Mouse (Mus musculus) adrenal gland, adult (tissue): ENCODE data around the gene Rora.

ENCODE experiments used
- DNase-seq, 2 experiments: peaks; one replicate each; pipeline ENCODE4 v3.0.0; 2022 to 2023; ENCODE audit warnings: low spot score in 1 of 2; ENCODE audit not compliant: inconsistent age in 2 of 2

The Rora gene

DNA sequence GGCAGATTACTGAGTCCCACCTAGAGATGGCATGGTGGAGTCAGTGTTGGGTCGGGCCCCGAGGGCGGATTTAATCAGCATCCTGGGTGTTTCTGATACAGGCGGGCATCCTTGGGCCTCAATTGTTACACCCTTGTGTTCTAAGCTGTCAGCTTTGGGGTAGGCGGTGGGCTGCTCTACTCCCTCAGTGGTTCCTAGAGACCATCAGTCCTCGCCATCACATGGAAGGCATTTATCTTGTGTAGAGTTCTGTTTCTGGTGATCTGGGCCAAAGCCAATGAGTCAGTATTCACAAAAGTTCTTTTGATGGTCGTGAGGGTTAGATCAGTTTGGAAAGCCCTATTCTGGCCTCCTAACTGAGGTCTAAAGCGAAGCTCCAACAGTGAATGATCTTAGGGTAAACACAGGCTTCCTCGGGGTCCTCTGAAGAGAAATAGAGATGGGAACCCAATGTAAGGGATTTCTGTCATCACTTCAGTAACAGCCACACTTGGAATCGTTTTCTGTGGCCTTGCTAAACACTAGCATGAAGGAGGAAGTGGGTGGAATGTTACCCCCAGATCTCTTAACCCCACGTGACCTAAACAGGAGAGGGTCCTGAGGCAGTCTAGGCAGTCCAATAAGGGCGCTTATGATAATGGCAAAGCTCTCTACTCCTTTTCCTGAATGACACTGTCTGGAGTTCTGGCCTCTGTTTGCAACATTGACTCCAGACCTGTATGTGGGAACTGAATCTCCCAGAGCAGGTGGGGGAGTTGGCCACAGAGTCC is 645.2 kb downstream of the Rora start:
- DNase-seq, result peak in 1 of 2 experiments; percentile 81

- peak in 1 of 2 experiments; percentile 86 for DNase-seq
Observed at GRCm38 (mm10) chr9:69299484-69299883, 645.9 kb downstream of the Rora start.

DNA sequence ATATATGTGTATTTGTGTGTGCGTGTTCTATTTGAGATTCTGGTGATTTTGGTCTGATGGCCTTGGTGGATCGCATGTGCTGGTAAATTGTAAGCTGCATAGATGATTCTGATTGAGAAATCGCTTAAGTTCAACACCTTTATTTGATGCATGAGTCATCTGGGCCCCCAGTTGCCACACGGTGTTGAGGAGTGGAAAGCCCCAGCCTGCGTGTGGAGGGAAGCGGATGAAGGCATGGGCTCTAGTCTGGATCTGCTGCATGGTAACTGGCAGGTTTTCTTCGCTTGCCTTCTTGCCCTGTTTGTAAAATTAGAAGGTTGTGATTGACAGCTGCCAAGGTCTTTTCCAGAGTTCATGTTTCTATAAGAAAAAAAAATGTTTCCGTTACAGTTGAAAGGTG is 646.7 kb downstream of the Rora start:
- peak in 1 of 2 experiments; percentile 50 for DNase-seq

DNA sequence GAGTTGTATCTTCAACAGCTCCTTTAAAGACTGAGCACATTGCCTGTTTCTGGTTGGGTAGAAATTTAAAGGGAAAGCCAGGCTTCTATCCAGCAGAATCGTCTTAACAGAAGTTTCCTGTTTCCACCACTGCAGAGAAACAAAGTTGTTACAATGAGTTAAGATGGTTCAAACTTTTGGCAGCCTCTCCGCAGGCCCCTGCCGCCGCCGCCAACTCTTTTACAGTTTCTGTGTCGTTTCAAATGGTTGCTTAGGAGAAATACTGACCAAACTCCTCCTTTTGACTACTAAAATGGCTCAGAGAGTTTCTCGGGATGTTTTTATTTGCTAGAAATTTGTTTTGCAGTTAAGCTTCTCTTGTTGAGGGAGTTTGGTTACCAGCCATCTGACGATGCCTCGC is 647.9 kb downstream of the Rora start:
- peak in 1 of 2 experiments; percentile 65 for DNase-seq

GRCm38 (mm10) chr9:69301955-69302354 is 648.4 kb downstream of the Rora start:
- peak in 1 of 2 experiments; percentile 24 for DNase-seq

DNA sequence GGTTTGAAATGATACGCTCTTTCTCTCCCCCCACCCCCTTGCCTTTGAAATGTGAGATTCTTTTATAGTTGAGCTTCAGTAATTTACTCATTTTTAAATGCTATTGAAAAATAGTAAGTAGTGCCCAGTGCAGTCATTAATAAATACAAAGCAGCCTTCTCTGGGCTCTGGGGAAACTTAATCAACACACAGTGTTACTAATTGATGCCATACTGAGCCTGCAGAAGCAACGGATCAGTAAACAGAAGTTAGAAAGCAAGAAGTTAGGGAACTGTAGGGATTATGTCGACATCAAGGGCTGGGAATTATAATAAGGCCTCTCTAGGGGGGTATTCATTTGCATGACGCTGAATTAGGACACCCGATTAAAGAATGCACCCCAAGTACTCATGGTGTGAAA is 649.3 kb downstream of the Rora start:
- peak in 1 of 2 experiments; percentile 40 for DNase-seq

- DNase-seq, result peak in 1 of 2 experiments; percentile 57
Observed at GRCm38 (mm10) chr9:69303346-69303944, 649.9 kb downstream of the Rora start.

DNA sequence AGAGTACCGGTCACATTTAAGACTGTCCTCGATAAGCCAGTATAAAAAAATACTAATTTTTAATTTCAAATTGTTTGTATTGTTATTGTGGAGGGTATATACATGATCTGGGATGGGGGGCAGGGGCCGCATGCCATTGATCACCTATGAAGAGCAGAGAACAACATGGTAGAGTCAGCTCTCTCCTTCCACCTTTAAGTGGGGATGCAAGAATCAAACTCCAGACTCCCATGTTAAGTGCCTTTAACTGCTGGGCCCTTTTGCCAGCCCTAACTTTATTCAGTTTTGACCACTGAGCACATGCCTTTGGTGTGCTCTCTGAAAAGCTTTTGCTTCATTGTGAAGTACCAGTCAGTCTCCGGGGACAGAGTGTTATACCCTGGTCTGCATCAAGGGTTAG is 650.4 kb downstream of the Rora start:
- DNase-seq, result no peak

DNA sequence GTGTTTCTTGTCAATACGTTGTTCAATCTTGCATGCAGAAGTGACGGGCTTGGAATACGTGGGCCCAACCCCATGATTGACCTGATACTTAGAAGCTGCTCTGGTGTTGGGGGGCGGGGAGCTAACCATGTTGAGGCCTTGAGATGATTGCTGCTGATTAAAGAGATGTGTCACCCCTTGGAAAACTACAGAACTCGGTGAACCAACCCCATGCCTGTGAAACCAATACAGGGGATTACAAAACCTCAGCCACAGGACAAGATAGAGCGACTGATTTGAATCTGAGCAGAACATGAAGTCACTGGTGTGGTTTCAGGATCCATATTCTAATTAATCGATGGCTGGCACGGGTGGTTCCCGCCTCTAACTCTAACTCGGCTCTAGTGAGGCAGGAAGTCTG is 650.9 kb downstream of the Rora start:
- peak; percentile 84 to 94 for DNase-seq

GRCm38 (mm10) chr9:69304991-69305390 is 651.4 kb downstream of the Rora start:
- DNase-seq, result peak in 1 of 2 experiments; percentile 74

DNA sequence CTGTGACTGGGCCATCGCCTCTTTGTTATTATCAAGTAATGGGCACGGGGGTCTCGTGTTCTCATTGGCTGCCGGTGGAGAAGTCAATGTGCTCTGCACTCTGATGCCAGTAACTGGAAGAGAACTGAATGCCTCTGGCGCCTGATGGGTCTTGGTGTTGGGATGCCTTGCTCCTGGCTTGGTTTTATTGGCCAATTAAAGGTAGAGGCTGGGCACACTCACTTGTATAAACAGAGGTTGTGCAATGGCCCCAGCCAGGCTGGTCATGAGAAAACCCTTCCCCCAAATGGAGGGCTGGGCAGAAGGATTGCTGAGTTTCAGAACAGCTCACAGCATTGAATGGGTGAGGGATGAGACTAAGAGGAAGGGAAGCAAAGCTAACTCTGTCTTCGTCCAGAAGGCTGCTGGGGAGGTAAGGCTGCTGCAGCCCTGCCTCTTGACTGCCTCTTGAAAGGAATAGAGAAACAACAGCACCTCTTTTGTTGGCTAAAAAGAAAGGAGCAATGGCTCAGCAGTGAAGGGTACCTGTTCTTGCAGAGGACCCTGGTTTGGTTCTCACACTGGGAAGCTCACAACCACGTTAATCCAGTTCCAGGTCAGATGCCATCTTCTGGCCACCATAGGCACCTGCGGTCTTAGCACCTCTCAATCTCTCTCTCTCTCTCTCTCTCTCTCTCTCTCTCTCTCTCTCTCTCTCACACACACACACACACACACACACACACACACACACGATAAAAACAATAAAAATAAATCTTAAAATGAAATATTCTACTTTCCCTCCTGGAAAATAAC is 653.3 kb downstream of the Rora start:
- DNase-seq, result peak in 1 of 2 experiments; percentile 77

DNA sequence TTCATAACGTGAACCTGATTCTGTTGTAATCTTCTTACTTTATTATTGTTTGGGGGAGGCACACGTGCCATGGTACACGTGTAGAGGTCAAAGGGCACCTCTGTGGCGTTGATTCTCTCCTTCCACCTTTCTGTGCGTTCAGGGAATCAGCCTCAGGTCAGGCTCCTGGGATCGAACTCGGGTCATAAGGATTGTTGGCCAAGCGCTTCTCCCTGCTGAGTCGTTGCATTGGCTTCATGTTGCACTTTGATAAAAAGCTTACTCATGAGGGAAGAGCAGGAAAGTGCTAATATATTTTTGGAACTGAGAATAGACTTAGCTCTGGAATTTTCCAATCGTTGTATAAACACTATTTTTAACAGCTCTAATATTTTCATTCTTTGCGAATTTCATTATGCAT is 654.4 kb downstream of the Rora start:
- peak in 1 of 2 experiments; percentile 35 for DNase-seq

DNA sequence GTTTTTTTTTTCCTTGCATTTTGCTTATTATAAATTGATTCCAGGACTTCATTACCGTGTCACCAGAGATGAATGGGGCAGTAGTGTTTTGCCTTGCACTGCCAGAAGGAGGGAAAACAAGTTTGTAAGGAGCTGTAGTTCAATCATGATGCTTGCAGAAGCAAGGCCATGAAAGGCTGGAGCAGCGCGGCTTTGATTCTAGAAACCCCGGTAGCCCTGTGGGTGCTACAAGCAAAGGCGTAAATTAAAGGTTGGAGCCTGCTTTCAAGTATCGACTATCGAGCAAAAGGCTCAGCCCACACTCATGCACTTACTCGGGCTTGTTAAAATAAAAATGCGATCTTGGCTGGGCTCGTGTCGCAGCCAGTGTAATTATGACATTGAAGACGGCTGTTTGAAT is 656.9 kb downstream of the Rora start:
- DNase-seq, result peak in 1 of 2 experiments; percentile 62

GRCm38 (mm10) chr9:69313297-69313696 is 659.7 kb downstream of the Rora start:
- DNase-seq, result no peak

DNA sequence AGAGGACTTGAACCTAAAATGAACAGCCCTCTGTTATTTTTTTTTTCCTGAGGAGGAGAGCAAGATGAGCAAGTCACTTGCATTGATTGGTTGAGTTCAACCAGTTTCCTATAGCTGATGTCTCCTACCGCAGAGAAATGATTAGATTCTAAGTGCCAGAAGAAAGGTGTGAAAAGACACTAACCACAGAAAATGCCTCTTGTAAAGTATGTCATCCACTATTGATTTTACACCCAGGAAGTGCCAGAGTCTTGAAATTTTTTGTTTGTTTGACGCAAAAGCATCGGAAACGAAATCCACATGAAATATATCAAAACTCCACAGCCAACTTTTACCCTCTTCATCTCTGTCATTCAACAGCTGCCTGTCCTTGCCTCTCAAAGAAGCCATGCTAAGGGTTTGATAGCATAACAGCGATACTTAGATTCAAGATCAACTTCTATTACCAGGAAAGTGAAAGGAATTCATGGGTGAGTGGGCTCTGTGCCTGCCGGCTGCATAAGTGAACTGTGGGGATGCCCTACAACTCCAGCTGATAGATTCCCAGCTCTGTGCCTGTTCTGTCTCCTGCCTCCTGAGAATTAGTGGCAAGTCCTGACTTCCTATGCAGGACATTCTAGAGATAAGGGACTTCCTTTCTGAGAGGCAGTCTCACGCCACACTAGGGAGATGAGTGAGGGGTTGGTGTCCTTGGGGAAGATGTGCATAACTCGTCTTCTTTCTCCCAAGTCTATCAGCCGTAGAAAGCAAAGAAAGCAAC is 661.0 kb downstream of the Rora start:
- no peak for DNase-seq

GRCm38 (mm10) chr9:69317527-69318115 is 664.0 kb downstream of the Rora start:
- DNase-seq, result no peak

- DNase-seq, result no peak
Observed at GRCm38 (mm10) chr9:69319434-69319833, 665.8 kb downstream of the Rora start.

DNA sequence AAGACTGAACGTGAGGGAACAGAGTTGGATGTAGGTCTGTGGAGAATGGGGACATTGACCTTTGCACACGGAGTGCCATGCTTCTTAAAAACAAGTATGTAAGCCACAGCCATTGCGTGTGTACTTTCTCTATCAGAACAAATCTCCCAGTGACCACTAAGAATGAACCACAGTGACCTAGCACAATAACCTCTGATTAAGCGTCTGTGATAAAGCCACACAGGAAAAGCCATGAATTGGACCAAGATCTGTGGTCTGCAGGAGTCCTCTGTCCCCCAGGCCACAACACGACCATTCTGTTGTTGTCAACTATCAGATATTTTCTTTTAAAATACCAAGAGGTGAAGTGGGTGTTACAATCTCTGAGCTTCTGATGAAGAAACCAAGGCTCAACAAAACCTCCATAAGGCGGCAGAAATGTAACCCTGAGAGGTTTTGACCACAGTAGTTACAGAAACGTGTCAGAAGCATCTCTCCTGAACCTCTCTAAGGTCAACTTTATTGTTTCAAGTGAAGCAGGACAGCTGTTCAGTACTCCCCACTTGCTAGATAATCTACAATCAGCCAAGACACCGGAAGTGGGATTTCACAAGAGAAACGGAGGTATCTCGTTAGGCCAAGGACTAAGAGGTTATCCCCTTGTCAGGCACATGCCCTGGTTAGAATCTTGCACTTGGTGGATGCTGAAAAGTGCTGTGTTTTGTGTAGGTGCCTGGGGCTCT is 666.5 kb downstream of the Rora start:
- DNase-seq, result no peak

- no peak for DNase-seq
Observed at GRCm38 (mm10) chr9:69320635-69321027, 667.0 kb downstream of the Rora start.

DNA sequence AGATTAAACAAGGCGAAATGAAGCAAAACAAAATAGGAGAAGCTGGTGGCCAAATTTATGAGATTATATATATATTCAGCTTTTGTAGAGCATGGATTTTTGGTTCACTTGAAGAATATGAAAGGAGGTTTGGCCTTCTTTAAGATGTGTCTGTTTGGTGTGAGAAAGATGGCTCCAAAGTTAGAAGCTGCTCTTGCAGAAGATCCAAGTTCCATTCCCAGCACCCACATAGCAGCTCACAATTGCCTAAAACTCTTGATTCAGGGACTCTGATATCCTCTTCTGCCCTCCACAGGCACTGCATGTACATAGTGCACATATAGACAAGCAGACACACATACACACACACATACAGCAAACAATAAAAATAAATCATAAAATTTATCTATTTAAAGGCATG is 668.4 kb downstream of the Rora start:
- no peak for DNase-seq
